Mouse (Mus musculus) cerebellum, adult 9-11 months (tissue): ENCODE measurements around the gene Hpca.
A peak's percentile ranks its signal among the peaks of the same experiment; 100 is the strongest.

ENCODE experiments used
- DNase-seq: peaks from one replicate; pipeline ENCODE4 v3.0.0; 2022

Hpca gene

GRCm38 (mm10) chr4:129135637-129136036 lies 13.8 kb upstream of the Hpca start:
- DNase-seq, result no peak

GRCm38 (mm10) chr4:129134799-129135585 lies 13.2 kb upstream of the Hpca start:
- peak; percentile 87 for DNase-seq

- DNase-seq, result no peak
These were observed 9.0 kb upstream of the Hpca start for GRCm38 (mm10) chr4:129130755-129131303.

- DNase-seq, result no peak
These were observed 8.3 kb upstream of the Hpca start for GRCm38 (mm10) chr4:129130149-129130548.

- DNase-seq, result no peak
These were observed 7.6 kb upstream of the Hpca start for GRCm38 (mm10) chr4:129129387-129129786.

- DNase-seq, result no peak
These were observed 6.9 kb upstream of the Hpca start for GRCm38 (mm10) chr4:129128582-129129338.

GRCm38 (mm10) chr4:129125736-129126451 lies 4.1 kb upstream of the Hpca start:
- no peak for DNase-seq

- no peak for DNase-seq
These were observed 2.9 kb upstream of the Hpca start for GRCm38 (mm10) chr4:129124652-129125146.

GRCm38 (mm10) chr4:129122719-129123118 lies 883 bp upstream of the Hpca start:
- no peak for DNase-seq

GRCm38 (mm10) chr4:129122107-129122506 lies 271 bp upstream of the Hpca start:
- no peak for DNase-seq

GRCm38 (mm10) chr4:129120520-129121445 lies 1.1 kb downstream of the Hpca start:
- DNase-seq, result no peak

GRCm38 (mm10) chr4:129119708-129120107 lies 2.1 kb downstream of the Hpca start:
- DNase-seq, result no peak

GRCm38 (mm10) chr4:129117720-129118510 lies 3.9 kb downstream of the Hpca start:
- DNase-seq, result no peak

GRCm38 (mm10) chr4:129116703-129117102 lies 5.1 kb downstream of the Hpca start:
- no peak for DNase-seq

GRCm38 (mm10) chr4:129113083-129113988 lies 8.5 kb downstream of the Hpca start:
- peak; percentile 87 for DNase-seq

GRCm38 (mm10) chr4:129112231-129112630 lies 9.6 kb downstream of the Hpca start:
- no peak for DNase-seq

- DNase-seq, result no peak
These were observed 10.5 kb downstream of the Hpca start for GRCm38 (mm10) chr4:129111350-129111749.

- DNase-seq, result no peak
These were observed 11.0 kb downstream of the Hpca start for GRCm38 (mm10) chr4:129110804-129111203.

GRCm38 (mm10) chr4:129108624-129109023 lies 13.2 kb downstream of the Hpca start:
- DNase-seq, result no peak

- DNase-seq, result no peak
These were observed 14.4 kb downstream of the Hpca start for GRCm38 (mm10) chr4:129107348-129107899.
